Mouse (Mus musculus) intestine, embryonic 16.5 days (tissue): Measurements from ENCODE around the gene Creb3l4. TPM values are rescaled to one million over a fixed set of nuclear protein-coding genes. Genes with fewer than 3 reads are reported as not detected.

ENCODE experiments used
- ATAC-seq: fragments of 200-750 bp; cut with Nextera tagmentation; 2 replicates; pipeline ENCODE4 v1.8.0; 2017; ENCODE audit warnings: moderate TSS enrichment, moderate library complexity
- H3K27ac ChIP-seq: fragments of 300-500 bp; sonication (generic); 2 replicates; pipeline ENCODE4 v1.5.1; 2014; ENCODE audit warnings: mild to moderate bottlenecking, low read length
- H3K27me3 ChIP-seq: fragments of 300-500 bp; sonication (generic); replicated peaks from 2 replicates; pipeline ENCODE4 v1.6.1; 2014; ENCODE audit warnings: low read length, control low read depth, mixed read lengths; ENCODE audit not compliant: control insufficient read depth, insufficient read depth
- H3K36me3 ChIP-seq: fragments of 300-500 bp; sonication (generic); 2 replicates; pipeline ENCODE4 v1.6.1; 2014; ENCODE audit warnings: low read length, control low read depth; ENCODE audit not compliant: control insufficient read depth, insufficient read depth
- H3K4me1 ChIP-seq: fragments of 300-500 bp; sonication (generic); 2 replicates; pipeline ENCODE4 v1.6.1; 2014; ENCODE audit warnings: low read length, control low read depth, mixed read lengths; ENCODE audit not compliant: control insufficient read depth, insufficient read depth
- H3K4me2 ChIP-seq: fragments of 300-500 bp; sonication (generic); 2 replicates; pipeline ENCODE4 v1.6.1; 2014; ENCODE audit warnings: low read depth, low read length, control low read depth
- H3K4me3 ChIP-seq: fragments of 300-500 bp; sonication (generic); 2 replicates; pipeline ENCODE4 v1.5.1; 2014; ENCODE audit warnings: mild to moderate bottlenecking, low read length
- H3K9ac ChIP-seq: fragments of 300-500 bp; sonication (generic); 2 replicates; pipeline ENCODE4 v1.6.1; 2014; ENCODE audit warnings: low read depth, low read length
- H3K9me3 ChIP-seq: fragments of 300-500 bp; sonication (generic); 2 replicates; pipeline ENCODE4 v1.6.1; 2016; ENCODE audit warnings: low read length, control low read depth; ENCODE audit not compliant: control insufficient read depth
- WGBS: fragments of 180-500 bp; shearing (Covaris S2); extraction: QIAGEN DNeasy Blood & Tissue Kit; methylation state at CpG from one replicate; pipeline ENCODE4 v1.1.7; 2014; 5-methylcytosine and 5-hydroxymethylcytosine counted together
- polyA plus RNA-seq: library from polyadenylated mRNA; unstranded; fragments of >200 nt; fragmentation: Nextera tagmentation; extraction: Ambion mirVana; gene quantifications from 2 replicates; pipeline ENCODE4 v1.2.1, GENCODE M21; 2015

The Creb3l4 gene
- polyA plus RNA-seq, 1 experiment from 2014 or later = 18.9 TPM

DNA sequence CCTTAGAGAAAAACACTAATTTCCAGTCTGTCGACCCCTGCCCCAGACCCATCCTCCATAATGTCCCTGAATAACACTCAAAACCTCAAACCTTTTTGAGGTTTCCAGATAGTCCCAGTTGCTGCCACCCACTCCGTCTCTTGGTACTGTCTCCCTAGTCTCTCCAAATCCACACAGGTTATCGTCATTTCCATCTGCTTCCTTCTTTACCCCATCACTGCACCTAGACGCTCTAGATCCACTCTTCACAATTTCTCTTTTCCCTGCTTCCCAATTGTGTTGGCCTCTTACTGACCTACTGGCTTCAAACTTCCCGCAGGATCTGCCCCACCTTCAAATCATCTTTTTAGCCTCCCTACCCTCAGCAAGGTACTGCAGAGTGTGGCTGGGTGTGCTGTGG is 22.2 kb downstream of the Creb3l4 start:
- ATAC-seq = no peak; the same call in 1 of the 2 replicates
- 20% methylated on average over 5 of the region's 5 CpGs for WGBS
- Histone ChIP-seq H3K36me3 (peaks cover 2% of the 10 kb centered on the region; the same call in 1 of the 2 replicates), H3K4me2 (peak overlapping the region; percentile 83), H3K9me3 (no peaks in the 10 kb centered on the region), H3K27ac (no peak overlapping the region), H3K4me1 (no peaks in the 10 kb centered on the region), H3K9ac (peak overlapping the region; percentile 76), H3K27me3 (no peaks in the 10 kb centered on the region), H3K4me3 (peak overlapping the region; percentile 61)

DNA sequence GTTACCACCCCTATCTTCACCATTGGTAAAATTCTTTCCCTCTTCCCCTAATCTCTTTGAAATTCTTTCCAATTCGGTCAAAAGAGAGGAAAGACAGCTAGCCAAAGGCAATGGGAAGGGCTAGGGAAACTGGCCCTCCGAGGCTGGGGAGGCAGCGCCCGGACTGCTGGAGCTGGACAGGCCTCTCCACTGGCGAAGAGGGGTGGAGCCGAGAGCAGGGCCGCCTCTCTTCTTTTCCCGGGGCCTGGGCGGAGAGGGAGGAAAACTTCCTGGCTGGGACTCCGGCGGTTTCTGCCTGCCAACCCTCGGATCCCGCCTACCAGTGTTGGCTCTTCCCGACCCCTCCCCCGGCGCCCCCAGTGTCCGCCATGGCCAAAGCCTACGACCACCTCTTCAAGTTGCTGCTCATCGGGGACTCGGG is 22.8 kb downstream of the Creb3l4 start:
- Histone ChIP-seq H3K36me3 (peaks cover 2% of the 10 kb centered on the region; the same call in 1 of the 2 replicates), H3K4me1 (no peaks in the 10 kb centered on the region), H3K9ac (peak overlapping the region; percentile 76), H3K27ac (peak overlapping the region; percentile 86), H3K4me3 (peak overlapping the region; percentile 61), H3K9me3 (no peaks in the 10 kb centered on the region), H3K27me3 (no peaks in the 10 kb centered on the region), H3K4me2 (peak overlapping the region; percentile 83)
- peak; percentile 93 for ATAC-seq
- WGBS = 1% methylated on average over 18 of the region's 20 CpGs

DNA sequence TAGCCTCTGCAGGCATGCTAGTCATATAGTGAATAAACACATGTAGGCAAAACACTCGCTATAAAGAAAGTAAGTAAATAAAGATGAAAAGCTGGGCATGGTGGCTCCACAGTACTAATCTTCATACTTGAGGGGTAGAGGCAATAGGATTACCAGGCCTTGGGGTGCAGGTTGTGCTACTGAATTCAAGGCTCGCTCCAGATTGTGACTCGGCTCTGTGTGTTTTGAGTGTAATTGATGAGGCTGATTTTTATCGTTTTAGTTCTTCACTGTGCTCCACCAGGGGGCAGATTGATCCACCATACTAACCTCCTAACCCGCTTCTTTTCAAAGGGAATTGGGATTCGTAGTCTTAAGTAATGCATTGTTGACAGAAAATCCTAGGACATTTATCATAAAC is 23.2 kb downstream of the Creb3l4 start:
- Histone ChIP-seq H3K9ac (peak overlapping the region; percentile 76; the same call in 1 of the 2 replicates), H3K4me3 (peak overlapping the region; percentile 61), H3K4me2 (peak overlapping the region; percentile 83), H3K4me1 (no peaks in the 10 kb centered on the region), H3K27me3 (no peaks in the 10 kb centered on the region), H3K36me3 (peaks cover 2% of the 10 kb centered on the region; the same call in 1 of the 2 replicates), H3K9me3 (no peaks in the 10 kb centered on the region), H3K27ac (peak overlapping the region; percentile 86)
- WGBS = 9% methylated on average over 6 of the region's 6 CpGs
- peak; percentile 57 for ATAC-seq

DNA sequence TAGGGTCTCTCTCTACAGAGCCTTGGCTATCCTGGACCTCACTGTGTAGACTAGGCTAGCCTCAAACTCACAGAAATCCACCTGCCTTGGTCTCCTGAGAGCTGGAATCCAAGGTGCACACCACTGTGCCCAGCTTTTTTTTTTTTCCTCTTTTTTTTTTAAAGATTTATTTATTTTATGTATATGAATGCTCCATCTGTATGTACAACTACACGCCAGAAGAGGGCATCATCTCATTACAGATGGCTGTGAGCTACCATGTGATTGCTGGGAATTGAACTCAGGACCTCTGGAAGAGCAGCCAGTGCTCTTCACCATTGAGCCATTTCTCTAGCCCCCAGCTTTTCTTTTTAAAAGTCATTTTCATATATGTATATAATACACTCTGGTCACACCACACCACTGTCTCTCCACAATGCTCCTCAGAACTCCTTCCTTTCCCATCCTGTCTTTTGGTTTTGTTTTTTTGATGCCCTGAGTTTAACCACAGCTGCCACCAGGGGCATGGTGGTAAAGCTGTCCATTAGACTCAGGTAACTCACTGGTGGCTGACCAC is 27.4 kb downstream of the Creb3l4 start:
- no peak overlapping the region for H3K4me3 ChIP-seq
- no peaks in the 10 kb centered on the region for H3K9me3 ChIP-seq
- H3K27me3 ChIP-seq = no peaks in the 10 kb centered on the region
- H3K4me1 ChIP-seq = peaks cover 14% of the 10 kb centered on the region
- no peak overlapping the region for H3K4me2 ChIP-seq
- WGBS = 48% methylated on average over 1 of the region's 1 CpGs
- ATAC-seq = no peak
- no peaks in the 10 kb centered on the region for H3K36me3 ChIP-seq
- no peak overlapping the region for H3K9ac ChIP-seq
- no peak overlapping the region for H3K27ac ChIP-seq

DNA sequence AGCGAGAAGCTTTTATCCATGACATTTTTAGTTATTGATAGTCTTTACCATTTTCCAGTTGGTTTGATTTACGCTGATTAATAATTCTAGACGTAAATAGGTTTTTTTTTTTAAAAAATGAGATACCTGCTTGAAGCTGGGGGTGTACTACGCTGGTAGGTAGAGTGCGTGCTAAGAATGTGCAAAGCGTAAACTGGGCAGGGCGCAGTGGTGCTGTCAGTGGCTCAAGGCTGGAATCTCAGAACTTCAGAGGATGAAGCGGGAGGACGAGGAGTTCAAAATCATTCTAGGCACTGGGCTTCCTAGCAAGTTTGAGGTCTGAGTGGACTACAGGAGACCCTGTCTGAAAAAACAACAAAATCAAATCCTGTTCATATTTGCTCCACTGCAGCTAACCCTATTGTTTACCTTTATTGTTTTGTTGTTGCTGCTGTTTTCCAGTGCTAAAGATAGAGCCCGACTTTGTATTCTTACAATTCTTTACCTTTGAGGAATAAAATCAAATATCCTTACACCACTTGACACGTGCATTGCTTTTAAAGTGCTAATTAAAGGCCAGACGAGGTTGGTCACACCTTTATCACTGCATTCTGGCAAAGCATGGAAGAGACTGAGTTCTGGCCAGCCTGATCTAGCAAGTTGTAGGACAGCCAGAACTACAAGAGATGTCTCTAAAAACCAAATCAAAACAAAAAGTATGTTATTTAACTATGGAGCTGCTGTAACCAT is 29.2 kb downstream of the Creb3l4 start:
- H3K4me2 ChIP-seq = peak overlapping the region; percentile 43
- 12% methylated on average over 12 of the region's 12 CpGs for WGBS
- H3K4me3 ChIP-seq = peak overlapping the region; percentile 85
- peaks cover 14% of the 10 kb centered on the region for H3K4me1 ChIP-seq
- peak overlapping the region; percentile 46; the same call in 1 of the 2 replicates for H3K9ac ChIP-seq
- H3K36me3 ChIP-seq = peaks cover 3% of the 10 kb centered on the region; the same call in 1 of the 2 replicates
- no peaks in the 10 kb centered on the region for H3K27me3 ChIP-seq
- peak; percentile 66 for ATAC-seq
- no peaks in the 10 kb centered on the region for H3K9me3 ChIP-seq
- no peak overlapping the region for H3K27ac ChIP-seq

DNA sequence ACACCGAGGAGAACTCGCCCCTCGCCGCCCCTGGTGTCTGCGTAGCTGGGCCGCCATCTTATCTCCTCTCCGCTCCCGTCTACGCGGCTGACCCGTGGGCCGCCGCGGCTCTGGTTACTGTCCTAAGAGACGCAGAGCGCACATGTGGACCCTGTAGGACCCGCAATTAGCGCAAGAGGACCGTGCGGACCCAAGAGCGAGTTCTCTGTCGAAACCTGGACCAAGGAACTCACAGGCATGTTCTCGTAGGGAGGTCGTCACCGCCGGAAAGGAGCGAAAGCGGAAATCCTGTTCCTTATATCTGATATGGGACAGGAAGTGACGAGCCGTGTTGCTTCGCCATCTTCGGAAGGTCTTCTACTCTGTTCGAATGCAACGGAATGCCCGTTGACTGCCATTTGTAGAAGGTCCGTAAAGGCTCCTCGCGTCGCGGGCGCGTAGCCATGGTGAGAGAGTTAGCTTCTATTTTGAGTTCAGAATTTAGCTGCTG is 29.9 kb downstream of the Creb3l4 start, which contains the start of the genes Rps27 and Rab13:
Rps27 (minus strand) TSS at position 275 of the 490 bp plus-strand sequence.
Rab13 (plus strand) TSS at position 319 of the 490 bp plus-strand sequence.
- H3K27me3 ChIP-seq = no peaks in the 10 kb centered on the region
- peak within 1 kb of the TSS; percentile 93 for H3K4me2 ChIP-seq
- WGBS = under 1% methylated on average over 42 of the region's 42 CpGs
- ATAC-seq = peak; percentile 95
- peak within 1 kb of the TSS; percentile 85 for H3K4me3 ChIP-seq
- H3K9ac ChIP-seq = peak within 1 kb of the TSS; percentile 93
- H3K4me1 ChIP-seq = peaks cover 14% of the 10 kb centered on the region
- peaks cover 7% of the 10 kb centered on the region for H3K36me3 ChIP-seq
- peak within 1 kb of the TSS; percentile 89 for H3K27ac ChIP-seq
- no peaks in the 10 kb centered on the region for H3K9me3 ChIP-seq

DNA sequence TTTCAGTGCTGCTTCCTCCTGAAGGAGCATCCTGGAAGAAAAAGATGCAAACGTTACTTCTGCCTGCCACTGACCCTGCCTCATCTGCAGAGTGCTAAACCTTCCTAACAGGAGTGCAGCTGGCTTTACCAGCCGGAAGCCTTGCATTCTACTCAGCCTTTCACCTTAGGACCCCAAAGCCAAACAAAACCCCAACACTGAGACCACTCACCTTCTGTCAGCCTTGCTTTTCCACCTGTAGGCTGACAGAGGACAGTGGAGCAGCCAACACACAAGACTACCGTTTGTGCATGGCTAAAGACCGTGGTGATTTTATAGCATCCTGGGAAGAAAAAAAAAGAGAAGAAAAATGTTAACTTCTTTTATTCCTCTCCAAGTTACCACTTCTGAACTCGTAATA is 30.6 kb downstream of the Creb3l4 start:
- no peak for ATAC-seq
- Histone ChIP-seq H3K4me1 (peaks cover 14% of the 10 kb centered on the region), H3K9ac (peak overlapping the region; percentile 93), H3K4me3 (peak overlapping the region; percentile 85), H3K4me2 (peak overlapping the region; percentile 93), H3K36me3 (peaks cover 13% of the 10 kb centered on the region), H3K27me3 (no peaks in the 10 kb centered on the region), H3K27ac (peak overlapping the region; percentile 89; the same call in 1 of the 2 replicates), H3K9me3 (no peaks in the 10 kb centered on the region)
- WGBS = 9% methylated on average over 5 of the region's 5 CpGs

DNA sequence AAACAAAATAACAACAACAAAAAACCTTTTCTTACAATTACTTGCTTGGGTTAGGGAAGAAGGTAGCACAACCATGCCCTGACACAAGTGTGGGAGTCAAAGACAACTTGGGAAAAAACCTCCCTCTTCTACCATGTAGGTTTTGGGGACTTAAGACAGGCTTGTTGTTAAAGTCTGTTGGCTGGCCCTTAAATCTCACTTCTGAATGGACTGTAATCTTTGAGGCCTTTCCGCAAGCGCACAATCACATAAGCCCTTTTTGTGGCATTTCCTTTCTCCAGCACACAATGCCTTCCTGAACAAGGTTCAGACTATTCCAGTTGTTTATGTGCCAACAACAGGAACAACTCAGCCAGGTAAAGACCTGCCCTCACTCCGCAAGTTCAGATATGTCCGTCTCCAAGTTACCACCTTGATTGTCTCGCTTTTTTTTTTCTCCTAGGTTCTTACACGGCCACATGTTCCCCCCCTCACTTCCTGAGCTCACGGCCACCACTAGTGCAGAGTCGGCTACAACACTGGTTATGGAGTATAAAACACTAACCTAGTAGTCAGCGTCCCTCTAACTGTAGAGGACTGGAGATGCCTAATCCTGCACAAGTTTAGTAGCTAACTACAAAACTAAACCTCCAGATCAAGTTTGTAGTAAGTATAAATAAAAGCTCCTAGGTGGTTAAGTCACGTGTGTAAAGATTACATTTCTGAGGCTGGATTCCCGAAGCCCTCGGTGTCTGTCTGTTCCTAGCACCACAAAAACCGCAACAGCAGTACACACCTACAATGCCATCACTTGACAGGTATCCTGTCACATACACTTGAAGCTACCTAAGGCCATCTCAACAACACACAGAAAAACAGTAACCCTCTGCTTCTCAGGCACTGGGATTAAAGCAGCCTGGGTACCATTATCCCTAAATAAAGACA is 31.6 kb downstream of the Creb3l4 start:
- Histone ChIP-seq H3K4me2 (peak overlapping the region; percentile 93), H3K9me3 (no peaks in the 10 kb centered on the region), H3K4me3 (peak overlapping the region; percentile 85), H3K4me1 (peaks cover 14% of the 10 kb centered on the region), H3K27ac (no peak overlapping the region; the same call in 1 of the 2 replicates), H3K27me3 (no peaks in the 10 kb centered on the region), H3K36me3 (peaks cover 13% of the 10 kb centered on the region), H3K9ac (peak overlapping the region; percentile 93)
- no peak for ATAC-seq
- 72% methylated on average over 13 of the region's 13 CpGs for WGBS
